Mouse (Mus musculus) frontal cortex, postnatal 14 days (tissue): ENCODE results near the gene Intu.

Experiments used
- DNase-seq, 2 experiments: peaks; one replicate each; pipeline ENCODE4 v3.0.0; 2022; ENCODE audit warnings: low spot score in 2 of 2

Gene Intu

DNA sequence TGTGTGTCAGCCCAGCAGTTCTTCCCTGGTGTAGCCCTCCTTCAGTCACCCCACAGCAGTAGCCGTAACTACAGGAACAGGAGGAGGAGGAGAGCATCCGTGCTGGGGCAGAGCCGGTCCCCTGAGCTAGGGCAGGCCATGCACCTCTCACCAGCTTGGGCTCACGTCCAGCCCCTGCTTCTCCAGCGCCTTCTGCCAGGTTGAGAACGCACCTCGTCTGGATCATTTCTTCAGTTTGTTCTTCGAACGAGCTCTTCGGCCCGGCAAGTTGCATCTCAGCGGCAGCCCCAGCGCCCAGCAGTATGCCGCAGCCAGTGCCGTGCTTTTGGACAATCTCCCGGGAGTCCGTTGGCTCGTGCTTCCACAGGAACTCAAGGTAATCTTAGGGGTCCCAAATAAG is 152.1 kb downstream of the Intu start:
- no peak for DNase-seq

DNA sequence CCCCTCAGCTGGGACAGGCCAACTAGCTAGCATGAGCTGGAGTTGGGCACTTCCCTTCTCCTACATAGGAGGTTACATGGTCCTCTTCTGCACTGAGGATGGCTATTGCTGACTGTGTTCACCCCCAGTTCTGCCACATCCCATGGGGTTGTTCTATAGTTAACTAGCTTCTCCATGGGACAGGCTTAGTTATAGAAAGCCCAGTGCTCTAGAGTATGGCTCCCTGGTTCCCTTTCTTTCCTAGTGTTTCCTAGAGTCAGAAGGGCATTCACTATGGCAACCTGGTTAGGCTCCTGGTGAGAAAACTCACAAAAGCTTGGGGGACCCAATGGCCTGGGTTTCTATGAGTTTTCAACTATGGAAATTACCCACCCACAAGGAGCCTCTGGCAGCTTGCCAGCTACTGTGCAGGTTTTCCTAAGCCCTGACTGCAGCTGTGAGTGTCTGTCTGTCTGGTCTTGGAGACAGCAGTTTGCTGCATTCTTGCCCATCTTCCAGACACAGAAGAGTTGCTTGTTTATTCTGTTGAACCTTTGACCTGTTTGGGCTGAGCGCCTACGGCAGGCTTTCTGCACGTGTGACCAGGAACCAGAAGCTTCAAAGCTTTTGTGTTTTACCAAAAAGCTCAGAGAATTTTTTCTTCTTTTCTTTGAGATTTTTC is 154.9 kb downstream of the Intu start:
- no peak for DNase-seq

DNA sequence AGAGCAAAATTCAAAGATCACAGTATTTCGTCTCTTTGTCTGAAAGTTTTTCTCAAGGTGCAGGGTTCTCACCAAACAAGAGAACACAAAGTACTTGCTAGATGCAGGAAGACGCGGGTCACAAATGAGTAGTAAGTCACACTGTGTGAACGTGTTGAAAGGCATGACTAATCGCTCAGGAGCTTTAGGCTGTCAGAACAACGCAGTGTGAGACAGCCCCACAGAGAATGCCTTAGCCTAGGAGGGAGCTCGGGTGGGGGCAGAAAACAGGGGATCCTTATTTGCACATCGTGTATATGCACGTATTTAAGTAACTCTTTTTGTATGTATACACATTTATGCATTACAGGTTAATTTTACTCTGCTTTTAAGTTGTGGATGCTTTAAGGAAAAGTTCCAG is 155.8 kb downstream of the Intu start:
- DNase-seq: no peak

DNA sequence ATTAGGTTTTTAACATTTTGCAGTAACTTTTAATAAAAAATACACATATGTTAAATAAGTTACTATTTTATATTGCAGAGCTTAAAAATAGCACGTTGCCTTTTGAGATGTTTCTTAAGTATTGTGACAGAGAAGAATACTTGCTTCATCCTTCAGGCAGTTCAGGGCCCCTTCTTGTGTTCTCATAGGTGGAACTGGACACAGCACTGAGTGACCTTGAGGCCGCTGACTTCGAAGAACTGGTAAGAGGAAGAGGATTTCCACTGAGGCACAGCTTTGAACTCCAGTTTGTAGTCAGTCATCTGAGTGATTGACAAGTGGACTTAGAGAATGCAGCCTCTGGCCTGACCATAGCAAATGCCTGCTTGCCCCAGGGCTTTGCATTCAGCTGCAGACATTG is 156.5 kb downstream of the Intu start:
- DNase-seq: no peak

DNA sequence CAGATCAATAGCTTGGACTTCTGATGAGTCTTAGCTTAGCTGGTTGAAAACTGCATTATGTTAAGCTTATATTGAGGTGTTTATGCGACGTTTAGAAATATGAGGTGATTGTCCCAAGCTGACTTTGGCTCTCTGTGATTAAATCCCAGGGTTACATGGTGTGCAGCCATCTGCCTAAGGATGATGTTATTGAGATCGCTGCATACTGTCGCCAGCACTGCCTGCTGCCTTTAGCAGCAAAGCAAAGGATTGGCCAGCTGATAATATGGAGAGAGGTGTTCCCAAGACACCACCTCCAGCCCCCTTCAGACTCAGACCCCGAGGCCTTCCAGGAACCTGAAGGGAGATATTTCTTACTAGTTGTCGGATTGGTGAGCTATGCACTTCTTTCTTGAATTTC is 160.5 kb downstream of the Intu start:
- DNase-seq: no peak

DNA sequence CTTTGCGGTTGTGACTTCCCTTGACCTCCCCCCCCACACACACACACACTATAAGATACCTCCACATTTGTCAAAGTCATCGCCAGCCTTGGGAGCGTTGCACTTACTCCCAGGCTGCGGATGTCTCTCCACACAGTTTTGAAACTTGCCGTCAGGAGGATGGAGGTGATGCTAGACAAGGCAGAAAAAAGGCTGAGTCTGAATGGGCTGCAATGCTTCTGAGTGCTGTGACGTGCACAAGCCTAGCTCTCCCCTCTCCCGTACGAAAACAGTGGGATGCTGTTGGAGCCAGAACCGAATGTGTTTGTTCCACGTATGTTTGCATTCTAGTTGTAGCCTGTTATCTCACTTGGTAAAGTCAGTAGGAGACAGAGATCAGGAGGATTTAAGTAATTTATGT is 162.3 kb downstream of the Intu start:
- DNase-seq: no peak

DNA sequence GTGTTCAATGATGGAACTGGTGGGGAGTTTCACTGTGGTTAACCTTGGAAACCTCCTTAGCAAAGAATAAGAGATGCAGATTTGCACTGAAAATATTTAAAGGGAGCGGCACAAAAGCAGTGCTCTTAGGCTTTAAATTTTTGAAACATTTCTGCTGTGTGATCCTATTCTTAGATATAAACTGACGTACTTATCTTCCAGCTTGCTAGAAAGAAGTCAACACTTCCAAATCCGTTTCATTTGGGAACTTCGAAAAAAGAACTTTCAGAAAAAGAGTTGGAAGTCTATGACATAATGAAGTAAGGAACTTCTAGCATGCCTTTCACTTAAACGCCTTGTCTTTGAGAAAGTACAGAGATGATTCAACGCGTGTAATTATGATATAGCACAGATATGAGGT is 162.9 kb downstream of the Intu start:
- no peak for DNase-seq

DNA sequence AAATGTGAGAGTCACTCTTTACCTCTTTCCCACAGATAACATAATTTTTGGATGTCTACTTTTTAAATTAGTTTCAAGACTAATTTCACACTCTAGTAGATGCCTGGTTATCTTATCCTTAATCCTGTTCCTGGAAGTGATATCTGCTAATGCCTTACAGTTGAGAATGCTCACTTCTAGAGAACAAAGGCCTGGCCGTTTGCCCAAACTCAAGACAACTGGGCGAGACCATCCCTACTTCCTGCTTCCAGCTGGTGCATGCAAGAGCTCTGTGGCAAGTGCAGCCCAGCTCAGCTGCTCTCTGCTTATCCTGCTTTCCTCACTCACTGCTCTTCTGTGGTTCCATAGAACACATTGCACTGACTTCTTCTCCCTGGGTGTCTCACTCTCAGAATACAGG is 163.4 kb downstream of the Intu start:
- DNase-seq: no peak

DNA sequence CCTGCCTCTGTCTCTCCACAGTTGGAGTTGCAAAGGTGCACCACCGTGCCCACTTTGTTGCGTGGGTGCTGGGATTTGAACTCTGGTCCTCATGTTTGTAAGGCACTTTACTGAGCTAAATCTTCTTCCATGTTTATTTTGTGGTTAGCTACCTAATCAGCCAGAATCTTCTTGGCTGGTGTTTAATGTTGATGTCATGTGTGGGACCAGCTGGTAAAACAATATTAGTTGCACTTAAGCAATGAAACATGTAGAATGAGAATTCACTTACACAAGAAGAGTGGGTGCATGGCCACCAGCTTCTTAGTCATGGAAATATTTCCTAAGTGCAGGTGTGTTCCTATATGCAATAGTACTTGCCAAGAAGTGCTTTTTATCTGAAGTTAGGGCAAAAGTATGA is 164.1 kb downstream of the Intu start:
- DNase-seq: no peak

DNA sequence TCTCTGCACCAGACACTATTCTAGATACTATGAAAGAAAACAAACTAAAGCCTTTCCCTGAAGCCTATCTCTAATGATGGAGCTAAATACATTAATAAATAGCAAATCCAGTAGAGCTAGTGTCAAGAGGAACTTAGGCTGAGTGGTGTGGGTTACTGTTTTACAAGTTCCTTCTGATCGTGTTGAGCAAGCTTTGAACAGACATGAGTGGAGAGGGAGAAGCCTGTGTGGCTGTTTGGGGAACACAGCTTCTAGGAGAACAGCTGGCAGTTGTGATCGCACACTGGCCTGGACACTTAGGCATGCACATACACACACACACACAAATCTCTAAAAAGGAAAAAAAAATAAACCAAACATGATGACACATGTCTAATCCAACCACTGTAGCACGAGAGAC is 167.7 kb downstream of the Intu start:
- no peak for DNase-seq

DNA sequence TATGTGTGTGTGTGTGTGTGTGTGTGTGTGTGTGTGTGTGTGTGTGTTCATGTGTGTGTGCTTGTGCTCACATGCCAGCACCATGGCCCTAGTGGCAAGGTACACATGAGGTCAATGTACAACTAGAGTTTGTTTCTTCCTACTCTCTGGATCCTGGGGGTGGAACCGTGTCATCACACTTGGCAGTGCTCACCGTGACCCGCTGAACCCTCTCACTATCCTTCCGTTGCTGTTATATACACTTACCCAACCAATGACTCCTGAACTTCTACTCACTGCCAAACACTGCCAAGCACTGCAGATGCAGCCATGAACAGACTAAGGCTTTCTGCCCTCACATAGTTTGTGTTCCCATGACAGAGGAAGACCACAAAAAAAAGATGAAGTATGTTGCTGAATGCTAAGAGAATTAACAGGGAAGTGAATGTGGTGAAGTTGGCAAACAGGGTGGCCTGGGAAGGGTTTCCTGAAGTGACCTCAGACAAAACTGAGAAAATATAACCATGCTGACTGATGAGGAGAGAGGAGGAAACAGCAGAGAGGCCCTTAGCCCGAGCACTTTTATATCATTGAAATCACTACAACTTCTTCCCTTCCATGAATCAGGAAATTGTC is 173.8 kb downstream of the Intu start:
- DNase-seq: no peak

DNA sequence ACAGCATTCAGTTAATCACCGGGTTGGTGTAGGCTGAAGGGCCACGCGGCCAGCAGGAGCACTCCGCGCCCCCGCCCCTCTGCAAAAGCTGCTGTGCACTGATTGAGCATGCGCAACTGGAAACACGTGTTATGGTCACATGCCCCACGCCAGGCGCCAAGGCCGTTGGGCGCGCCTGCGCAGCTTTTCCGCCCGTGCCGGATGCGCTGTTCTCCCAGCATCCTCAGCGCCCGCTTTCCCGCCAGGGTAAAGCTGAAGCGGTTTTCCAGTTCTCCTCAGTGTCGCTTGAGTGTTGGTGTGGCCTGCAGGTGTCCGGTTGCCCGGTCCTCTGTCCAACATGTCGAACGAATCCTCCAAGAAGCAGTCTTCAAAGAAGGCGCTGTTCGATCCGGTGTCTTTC is 177.6 kb downstream of the Intu start, which contains the start of gene Slc25a31:
Gene Slc25a31 (plus strand): TSS at position 201 of the 400 bp plus-strand sequence.
- no peak for DNase-seq

DNA sequence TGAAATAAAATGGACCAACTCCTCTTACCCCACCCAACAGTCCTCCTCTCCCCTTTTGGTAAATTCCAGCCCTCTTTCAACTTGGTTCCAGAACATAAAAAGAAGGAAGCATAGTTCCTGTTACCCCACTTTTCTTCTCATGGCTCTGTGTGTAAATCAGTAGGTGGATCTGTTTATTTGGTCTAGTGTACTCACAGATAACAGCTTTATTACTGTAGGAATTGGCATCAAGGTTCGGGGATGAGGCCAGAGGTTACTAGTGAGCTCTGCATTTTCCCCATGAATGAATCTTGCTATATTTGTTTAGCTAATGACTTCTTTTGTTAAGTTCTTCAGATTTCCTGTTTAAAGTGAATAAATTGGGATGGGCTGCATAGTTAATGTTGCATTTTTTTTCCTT is 185.0 kb downstream of the Intu start:
- no peak for DNase-seq

DNA sequence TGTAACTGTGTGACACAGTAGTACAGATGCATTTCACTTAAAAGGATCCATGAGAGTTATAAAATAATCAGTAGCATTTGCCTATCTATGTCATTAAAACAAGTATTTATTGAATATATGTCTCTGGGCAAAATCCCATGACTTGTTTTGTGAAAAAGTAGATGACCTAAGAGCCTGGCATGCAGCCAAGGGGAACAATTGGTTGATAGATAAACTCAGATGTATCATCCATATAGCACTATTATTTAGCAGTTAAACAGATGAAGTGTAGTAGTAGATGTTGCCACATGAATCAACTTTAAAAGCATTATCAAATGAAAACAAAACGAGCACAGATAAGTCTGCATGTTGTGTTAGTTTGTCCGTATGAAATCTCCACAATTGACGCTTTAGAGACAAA is 187.9 kb downstream of the Intu start:
- no peak for DNase-seq

DNA sequence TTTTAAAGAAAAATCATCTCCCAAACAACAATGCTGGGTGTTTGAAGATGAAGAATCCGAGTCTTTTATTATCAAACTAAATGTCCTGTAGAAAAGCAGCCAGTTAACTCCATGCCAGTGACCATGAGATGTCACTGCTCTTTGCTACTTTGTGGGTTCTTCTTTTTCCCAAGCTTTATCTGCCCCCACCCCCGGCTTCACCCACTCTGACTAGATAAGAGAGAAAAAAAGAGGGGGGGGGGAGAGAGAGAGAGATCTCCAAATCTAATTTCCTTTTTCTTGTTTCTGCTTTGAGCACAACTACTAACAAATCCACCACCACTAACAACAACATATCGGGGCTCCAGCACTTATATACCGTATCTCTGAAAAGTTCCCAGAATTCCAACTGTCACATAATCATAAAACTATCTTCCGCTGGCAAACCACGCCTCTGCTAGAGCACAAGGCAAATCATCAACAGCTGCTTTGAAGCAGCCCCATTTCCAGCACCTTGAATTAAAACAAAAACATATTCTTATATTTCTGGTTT is 207.4 kb downstream of the Intu start:
- no peak for DNase-seq

DNA sequence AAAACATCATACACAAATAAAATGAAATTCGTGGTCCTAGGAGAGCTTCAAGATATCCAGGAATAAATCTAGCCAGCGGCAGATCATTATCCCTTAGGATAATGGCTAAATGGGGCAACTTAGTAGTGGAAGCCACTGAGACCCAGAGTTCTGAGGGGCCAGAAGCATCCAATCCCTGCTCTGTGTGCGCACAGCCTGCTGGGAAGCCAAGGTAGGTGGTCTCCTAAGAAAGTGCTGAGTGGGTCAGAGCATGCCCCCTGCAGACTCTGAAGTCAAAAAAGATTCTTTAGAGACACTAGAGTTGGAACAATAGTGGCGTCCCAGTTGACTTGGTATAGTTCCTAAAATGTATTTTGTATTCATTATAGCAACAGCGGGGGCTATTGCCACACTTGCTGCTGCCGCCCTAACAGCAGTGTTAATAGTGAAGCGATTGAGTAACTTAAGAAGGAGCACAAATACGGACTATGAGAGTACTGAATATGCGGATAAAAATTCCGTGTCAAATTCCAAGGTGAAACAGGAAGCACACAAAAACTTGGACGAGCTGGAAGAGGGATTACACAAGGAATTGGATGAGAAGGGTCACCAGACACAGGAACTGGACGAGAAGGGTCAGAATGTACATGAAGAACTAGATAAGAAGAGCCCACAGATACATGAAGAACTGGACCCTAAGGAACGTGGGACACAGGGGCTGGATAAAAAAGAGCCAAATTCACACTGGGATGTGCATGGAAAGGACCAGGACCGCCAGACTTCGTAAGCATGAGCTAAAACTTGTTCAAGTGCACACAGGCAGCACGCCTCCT is 213.1 kb downstream of the Intu start, which contains the start of gene Hspa4l:
Gene Hspa4l (plus strand): TSS at position 472 of the 812 bp plus-strand sequence.
- DNase-seq: no peak

DNA sequence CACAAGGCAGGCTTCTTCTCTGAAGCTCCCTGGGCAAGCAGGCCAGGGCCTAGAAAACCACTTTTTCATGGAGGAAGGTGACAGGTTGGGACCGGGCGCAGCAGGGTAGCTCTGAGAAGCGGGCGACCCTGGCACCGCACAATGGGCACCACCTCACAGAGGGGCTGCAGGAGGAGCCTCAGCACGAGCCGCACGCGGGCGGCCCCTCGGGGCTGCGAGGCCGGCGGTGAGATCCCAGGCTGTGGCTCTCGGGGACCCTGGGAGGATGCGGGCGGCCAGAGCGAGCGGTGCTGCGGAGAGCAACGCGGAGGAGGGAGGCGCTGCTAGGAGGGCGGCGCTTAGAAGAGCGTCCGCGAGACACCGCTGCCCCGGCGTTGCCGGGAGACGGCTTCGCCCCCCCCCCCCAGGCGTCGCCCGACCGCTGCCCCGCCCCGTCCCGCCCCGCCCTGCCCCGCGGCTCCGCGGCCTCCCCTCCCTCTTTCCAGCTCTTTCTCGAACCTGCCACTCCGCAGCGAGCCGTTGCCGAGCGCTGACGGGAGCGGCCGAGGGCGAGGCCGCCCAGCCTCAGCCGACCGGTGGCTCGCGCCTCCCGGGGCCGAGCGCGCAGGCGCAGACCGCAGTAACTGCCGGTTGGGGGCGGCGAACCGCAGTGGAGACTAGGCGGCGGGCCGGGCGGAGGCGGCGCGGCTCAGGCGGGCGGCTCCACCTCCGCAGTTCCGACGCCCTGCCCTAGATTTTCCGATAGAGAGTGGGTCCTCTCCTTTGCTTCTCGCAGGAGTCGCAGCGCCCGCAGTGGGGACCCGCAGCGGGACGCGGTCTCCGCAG is 214.0 kb downstream of the Intu start:
- peak; percentile 78 to 81 for DNase-seq

DNA sequence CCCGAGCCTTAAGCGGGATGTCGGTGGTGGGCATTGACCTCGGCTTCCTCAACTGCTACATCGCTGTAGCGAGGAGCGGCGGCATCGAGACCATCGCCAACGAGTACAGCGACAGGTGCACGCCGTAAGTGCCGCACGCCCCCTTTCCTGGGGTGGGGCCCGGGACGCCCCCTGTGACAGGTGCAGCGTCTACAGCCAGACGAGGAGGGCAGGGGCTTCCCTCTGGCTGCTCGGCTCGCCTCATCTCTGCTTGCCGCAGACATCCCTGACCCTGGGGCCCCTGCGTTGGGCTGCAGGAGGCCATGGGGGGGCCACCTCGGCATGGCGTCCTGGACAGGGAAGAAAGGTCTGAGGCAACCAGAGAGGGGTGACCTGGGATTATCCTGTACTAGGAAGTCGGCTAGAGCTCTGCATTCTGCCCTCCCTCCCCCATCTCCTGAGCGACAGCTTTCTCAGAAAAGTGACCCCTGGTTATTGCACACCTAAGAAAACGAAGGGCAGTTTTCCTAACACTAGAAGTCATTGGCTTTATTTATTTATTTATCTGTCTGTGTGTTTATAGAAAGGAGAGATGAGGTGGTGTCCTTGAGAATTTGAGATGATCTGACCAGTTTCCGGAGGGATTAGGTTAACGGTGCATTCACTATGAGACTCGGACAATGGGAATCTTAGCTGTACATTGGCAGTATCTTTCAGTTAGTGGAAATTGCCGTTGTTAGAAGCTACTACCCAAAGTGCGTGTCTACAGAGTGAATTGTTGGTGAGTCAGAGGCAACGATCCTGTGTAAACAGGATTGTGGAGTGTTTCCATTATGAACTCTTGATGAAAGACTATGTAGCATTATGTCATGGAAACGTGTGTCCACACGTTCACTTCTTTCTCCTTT is 214.8 kb downstream of the Intu start:
- DNase-seq: peak in 1 of 2 experiments; percentile 4
